Mouse (Mus musculus): ENCODE measurements around the gene Zfp385a.

Gene Zfp385a

GRCm38 (mm10) chr15:103339961-103340337 lies at the start of gene Zfp385a:
Zfp385a (minus strand) TSS chr15:103340093.
- peak; percentile 73 to 74 for DNase-seq (ENCODE audit: low spot score in 2 of 2)

- no peak for DNase-seq (ENCODE audit: low spot score in 2 of 2)
Observed at GRCm38 (mm10) chr15:103388556-103389145, 48.8 kb upstream of the Zfp385a start.

DNA sequence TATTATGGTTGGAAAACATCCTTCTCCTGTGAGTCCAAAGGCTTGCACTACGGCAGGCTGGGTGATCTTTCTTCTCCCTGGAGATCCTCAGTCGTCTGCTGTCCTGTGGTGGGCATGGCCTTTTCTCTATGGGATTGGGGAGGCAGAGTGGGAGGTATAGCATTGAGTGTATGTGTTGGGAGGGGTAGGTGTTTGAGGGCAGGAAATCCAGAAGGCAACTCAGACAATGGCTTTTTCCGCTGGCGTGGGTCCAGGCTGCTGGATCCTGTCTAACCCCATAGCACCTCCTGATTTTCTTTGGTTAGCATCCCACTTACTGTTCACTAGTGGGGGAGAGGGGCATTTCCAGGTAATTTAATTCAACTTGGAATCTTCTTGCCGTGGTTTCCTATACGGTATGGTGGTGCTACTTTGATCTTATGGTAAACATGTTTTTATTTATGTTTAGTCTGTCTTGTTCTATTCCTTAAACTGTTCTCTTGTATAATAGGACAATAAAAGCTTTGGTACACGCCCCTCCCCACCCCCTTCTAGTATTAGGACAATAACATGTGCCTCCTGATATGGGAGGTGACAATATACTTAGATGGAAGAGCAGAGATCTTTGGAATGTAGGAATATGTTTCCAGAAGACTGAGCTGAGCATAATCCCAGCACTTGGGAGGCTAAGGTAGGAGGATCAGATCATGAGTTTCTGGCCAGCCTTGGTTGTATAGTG lies 44.0 kb upstream of the Zfp385a start:
- no peak for DNase-seq (ENCODE audit: low spot score in 2 of 2)

- DNase-seq (ENCODE audit: low spot score in 2 of 2): no peak
Observed at GRCm38 (mm10) chr15:103382795-103383406, 43.0 kb upstream of the Zfp385a start.

- no peak for DNase-seq (ENCODE audit: low spot score in 2 of 2)
Observed at GRCm38 (mm10) chr15:103382075-103382474, 42.2 kb upstream of the Zfp385a start.

DNA sequence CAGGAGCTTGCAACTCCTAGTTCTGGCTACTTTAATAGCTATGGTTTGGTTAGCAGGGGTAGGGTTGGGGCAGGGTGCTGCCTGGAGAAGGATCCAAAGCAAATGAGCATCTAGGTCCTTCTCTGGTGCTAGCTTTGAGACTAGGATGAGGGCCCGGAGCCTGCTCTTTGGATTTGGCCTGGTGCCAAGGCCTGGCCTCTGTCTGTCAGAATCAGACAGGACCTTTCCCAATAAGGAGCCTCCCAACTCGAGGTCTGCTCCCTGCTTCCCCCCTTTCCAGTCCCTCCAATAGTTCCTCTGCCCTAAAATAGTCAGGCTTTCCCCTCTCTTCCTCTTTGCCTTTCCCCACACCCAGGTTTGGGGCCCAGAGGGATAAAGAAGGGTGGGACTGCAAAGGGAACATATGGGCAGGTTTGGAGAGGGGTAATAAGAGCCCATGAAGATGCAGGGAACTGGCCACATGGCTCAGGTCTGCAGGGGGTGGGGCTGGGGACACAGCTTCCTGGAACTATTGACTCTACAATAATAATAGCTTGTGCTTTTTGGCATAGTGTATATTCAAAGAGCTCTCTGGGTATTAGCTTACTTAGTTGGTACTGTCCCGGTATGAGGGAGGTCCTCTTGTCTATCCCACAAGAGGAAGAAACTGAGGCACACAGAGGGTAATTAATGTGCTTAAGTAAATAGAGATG lies 38.9 kb upstream of the Zfp385a start:
- DNase-seq (ENCODE audit: low spot score in 2 of 2): no peak

DNA sequence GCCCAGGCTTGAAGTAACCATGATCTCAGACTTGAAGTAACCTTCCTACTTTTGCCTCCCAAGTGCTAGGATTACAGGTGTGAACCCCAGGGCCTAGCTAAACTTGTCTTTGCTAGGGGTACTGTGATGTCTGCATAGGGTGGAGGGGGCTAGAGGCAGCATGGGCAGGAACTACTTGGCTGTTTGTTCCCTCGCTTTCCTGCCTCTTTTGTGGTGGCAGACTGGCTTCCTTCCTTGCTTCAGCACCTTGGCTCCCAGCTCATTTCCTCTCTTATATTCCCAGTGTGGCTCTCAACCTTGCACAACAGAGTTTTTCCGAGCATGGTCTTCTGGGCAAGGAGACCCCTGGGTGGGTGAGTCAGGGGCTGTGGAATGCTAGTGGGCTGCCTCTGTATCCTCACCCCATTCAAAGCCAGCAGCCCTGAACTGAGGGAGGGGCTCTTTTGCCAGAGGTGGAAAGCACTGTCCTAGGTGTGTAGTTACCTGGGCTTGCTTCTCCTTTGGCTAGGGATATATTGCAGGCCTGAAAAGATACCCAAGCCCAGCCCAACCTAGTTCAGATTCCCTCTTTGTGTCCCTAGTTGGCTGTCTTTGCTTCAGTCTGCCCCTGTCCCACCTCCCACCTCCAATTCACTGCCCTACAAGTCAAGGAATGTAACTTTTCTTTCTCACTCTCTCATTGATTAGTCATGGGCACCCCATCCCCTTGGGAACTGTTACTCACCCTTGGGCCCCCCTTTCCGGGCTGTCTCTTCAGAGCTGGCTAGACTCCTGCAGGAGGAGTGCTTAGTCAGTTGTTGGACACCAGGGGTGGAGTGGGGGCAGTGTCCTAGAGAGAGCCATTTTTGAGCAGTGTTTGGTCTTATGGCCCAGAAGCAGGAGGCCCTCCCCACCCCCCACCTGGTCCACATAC lies 38.1 kb upstream of the Zfp385a start:
- no peak for DNase-seq (ENCODE audit: low spot score in 2 of 2)

DNA sequence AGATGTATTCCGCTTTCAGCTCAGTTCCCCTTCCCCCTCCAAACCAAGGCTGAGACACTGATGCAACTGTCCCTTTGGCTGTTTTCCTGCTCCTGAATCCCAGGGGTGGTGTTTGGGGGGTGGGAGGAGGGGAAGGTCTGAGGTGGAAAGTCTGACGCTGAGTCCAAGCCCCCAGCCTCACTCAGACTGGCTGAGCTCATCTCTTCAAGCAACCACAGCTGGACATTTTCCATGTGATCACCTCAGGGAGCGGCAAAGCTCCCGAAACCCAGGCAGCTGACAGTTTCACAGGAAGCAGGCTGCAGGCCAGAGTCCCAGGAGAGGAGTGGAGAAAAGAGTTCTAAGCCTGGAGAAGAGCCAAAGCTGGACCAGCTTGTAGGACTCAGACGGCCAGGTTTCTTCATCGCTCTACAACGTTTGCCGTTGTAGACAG lies 37.0 kb upstream of the Zfp385a start:
- DNase-seq (ENCODE audit: low spot score in 2 of 2): no peak

GRCm38 (mm10) chr15:103375112-103375800 lies 35.4 kb upstream of the Zfp385a start:
- no peak for DNase-seq (ENCODE audit: low spot score in 2 of 2)

GRCm38 (mm10) chr15:103372461-103372860 lies 32.6 kb upstream of the Zfp385a start:
- no peak for DNase-seq (ENCODE audit: low spot score in 2 of 2)

- no peak for DNase-seq (ENCODE audit: low spot score in 2 of 2)
Observed at GRCm38 (mm10) chr15:103371741-103372140, 31.8 kb upstream of the Zfp385a start.

GRCm38 (mm10) chr15:103371208-103371607 lies 31.3 kb upstream of the Zfp385a start:
- DNase-seq (ENCODE audit: low spot score in 2 of 2): no peak

GRCm38 (mm10) chr15:103370462-103370861 lies 30.6 kb upstream of the Zfp385a start:
- DNase-seq (ENCODE audit: low spot score in 2 of 2): no peak

DNA sequence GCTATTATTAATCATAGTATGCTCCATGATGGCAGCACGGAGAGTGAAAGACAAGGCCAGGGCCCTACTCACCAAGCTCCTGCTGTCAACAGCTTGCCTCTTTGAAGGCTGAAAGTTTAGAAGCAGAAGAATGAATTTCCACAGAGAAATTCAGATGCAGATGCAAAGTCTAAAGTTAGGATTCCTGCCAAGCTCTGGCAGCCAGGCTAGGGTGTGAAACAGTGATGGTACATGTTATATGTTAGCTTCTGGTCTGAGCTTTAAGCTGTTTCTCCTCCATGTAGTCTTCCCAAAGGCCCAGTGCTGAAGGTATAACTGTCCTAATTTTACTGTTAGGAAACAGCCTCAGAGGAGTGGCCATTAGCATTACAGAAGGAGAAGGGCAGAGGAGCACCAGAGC lies 29.2 kb upstream of the Zfp385a start:
- DNase-seq (ENCODE audit: low spot score in 2 of 2): peak in 1 of 2 experiments; percentile 34

DNA sequence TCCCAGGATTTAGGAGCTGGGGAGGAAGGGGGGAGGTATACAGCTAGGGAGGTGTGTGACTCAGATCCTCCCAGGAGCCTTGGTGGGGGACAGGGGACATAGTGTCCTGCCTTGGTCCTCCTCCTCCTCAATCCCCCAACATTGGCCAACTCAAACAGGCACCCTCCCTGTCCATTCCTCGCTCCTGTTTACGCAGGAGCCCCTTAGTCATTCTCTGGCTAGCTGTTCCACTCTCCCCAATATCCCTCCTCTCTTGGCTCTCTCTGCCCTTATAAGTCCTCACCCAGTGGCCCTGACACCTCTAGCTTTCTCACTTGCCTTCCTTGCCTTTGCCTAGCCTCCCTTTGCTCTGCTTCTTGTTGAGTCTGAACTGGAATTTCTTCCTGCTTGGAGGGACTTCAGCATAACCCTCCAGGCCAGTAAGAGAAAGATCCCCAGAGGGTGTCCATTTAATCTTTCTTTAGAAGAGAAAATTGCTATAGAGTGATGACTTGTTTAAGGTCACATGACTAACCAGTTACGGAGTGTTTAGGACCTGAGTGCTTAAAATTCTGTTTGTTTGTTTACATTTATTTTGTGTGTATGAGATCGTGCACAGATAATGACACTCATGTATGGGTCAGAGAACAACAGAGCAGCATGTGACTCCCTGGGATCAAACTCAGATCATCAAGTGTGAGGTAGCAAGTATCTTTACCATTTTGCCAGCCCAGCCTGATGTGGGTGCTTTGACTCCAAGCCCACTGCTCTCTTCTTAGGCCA lies 28.5 kb upstream of the Zfp385a start:
- no peak for DNase-seq (ENCODE audit: low spot score in 2 of 2)

GRCm38 (mm10) chr15:103366376-103367149 lies 26.7 kb upstream of the Zfp385a start, which contains the start of gene Itga5:
Itga5 (minus strand) TSS chr15:103366763.
- DNase-seq (ENCODE audit: low spot score in 2 of 2): no peak

DNA sequence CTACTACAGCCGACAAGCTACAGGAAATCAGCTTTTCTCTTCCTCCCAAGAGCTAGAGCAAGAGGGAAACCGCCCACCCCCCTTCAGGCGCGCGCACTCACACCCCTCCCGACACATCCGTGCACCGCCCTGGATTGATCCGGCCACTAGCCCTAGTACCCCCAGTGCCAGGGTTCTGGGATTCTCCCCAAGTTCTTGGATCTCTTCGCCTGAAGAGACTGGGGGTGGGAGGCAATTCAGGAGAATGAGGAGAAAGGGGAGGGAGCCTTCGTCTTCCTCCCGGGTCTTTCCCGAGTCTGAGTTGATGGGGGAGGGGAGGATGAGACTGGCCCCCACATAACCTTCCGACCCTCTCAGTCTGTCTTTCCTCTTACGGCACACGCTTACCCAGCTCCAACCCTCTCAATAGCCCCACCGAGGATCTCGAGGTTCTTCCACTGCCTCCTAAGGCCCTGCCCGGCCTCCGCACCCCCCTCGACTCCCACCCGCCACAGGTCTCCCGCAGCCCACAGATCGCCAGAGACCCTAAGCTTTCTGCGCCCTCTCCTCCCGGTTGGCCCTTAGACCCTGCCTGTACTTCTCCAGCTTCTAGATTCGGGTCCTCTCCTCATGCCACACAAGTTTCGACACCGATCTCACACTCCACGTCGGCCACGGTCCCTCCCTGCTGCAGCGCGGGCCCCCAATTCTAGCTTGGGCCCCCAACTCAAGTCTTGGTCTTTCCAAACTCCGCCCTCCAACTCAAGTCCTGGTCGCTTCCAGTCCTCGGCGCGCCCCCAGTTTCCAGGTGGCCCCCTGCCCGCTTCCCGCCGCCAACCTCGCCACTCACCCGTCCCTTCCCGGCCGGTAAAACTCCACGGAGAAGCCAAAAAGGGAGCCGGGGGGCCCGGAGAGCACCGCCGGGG lies 25.8 kb upstream of the Zfp385a start:
- DNase-seq (ENCODE audit: low spot score in 2 of 2): no peak

DNA sequence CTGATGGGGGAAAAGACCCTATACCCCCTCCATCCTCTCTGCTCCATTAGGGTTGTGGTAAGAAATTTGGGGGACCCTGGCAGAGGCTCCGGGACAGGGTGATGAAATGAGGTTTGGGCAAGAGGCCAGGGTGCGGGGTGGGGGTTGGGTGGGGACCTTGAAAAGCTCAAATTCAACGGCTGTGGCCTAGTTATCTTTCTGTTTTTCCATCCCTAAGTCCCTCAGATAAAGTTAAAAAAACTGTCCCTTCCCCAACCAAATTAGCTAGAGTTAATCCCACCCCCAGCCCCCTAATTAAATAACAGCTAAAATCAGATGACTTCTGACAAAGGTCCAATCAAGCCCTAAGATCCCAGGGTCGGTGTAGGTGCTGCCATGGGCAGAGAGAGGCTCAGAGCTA lies 24.9 kb upstream of the Zfp385a start:
- no peak for DNase-seq (ENCODE audit: low spot score in 2 of 2)
